Mouse (Mus musculus) CH12F3 (cell line): ENCODE data around the gene Vamp1.

Experiments
- in situ Hi-C: fragments of 300-500 bp; cut with MboI; formaldehyde crosslinking; loops from 2 replicates; pipeline ENCODE4 v1.14.3; 2020; ENCODE audit warnings: low sequenced_read_pairs

Gene Vamp1

DNA sequence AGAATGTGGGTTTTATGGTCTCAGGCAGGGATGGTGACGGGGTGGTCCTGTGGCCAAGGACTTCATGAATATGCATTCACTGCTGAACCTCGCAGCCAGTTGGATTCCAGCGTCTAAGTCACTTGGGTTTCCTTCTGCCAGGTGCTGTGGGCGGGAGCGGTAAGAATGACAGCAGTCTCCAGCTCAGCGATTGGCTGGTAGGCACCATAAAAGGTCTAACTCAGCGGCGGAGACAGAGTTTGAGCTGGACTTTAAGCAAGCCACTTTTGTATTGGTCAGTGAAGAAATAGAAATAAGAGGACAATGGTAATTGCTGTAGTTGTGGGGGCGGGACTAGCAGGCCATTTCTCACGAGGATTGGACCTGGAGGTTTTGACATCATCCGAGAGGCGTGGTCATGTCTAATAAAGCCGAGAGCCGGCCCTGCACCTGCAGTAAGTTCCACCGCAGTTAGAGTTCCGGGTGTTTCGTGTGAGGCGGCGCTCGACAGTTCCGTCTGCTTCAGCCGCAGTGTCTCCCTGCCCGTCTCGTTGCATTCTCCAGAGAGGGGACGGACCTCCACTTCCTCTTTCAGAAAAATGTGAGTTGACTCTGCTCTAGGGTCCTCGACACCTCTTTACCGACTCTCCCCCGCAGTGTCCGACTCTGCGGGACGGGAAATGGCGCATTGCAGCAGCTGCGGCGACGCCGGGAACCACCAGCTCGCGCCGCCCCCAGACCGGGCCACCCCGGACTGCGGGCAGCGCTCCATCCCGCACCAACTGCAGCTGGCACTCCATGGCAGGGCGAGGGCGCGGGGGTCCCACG is at the start of gene Vamp1:
Gene Vamp1, plus strand, starts transcription at position 404 of the 807 bp plus-strand sequence.
- in situ Hi-C loops = no loop called here

DNA sequence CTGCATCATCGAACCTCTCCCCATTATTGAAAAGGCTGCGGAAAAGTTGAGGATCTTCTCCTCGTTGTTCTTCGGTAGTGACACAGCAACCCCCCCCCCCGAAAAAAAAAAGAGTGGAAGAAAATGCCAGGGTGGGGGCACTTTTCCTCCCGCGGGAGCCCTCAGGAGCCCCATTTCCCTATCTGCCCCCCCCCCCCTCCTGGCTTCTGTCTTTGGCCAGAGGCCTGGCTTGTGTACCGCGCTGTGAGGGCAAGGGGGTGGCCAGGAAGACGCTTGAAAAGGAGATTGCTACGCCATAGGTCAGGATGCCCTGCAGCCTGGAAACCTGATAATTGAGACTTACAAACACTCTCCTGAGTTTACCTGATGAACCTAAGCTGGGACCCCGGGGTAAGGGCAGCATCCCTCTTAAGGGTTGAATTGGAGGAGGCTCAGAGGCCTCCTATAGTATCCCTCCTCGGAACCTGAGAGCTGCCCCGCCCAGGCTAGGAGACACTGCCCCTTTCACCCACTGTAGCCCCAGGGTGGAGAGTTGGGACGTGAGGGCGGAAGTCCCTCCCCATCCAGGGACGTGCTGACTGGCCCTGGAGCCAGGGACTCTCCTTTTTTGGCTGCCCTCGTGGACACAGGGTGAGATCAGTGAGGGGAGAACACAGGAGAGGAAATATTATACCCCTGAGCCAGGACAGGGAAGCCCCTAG is 49.1 kb upstream of the Vamp1 start, which contains the start of gene Gapdh:
Gene Gapdh, minus strand, starts transcription at position 417 of the 701 bp plus-strand sequence.
- in situ Hi-C loops = no loop called here

DNA sequence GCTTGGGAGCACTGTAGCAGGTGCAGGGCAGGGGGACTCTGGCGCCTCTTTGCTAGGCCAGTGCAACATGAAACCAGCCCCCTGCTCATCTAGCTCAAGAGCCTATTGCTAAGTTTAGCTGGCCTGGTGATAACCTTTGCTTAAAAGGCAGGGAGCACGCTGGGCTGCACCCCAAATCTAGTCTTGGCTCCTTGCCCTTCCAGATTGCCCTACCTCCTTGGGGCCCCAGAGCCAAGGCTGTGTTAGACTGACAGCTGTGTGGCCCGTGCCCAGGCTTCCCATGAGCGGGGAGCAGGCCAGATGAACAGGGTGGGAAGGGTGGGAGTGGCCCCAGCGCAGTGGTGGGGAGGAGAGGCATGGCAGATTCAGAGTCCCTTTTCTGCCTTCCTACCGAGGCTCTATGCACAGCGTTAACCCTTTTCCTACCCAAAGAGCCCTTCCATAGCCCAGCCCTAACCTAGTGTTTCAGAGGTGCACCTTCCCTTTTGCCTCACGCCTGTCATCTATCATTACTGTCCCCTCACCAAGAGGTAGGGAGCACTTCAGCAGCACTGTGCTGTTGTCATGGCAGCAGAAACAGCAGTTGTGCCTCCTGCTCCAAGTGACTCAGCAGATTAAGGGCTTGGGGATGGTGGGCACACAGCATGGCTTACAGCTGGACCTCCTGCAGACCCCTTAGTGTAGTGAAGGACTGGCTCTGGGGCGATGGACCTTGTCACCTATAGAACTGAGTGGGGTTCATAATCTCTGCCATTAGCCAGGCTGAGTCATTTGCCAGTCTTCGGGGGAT is 48.3 kb upstream of the Vamp1 start:
- in situ Hi-C loops = no loop called here

DNA sequence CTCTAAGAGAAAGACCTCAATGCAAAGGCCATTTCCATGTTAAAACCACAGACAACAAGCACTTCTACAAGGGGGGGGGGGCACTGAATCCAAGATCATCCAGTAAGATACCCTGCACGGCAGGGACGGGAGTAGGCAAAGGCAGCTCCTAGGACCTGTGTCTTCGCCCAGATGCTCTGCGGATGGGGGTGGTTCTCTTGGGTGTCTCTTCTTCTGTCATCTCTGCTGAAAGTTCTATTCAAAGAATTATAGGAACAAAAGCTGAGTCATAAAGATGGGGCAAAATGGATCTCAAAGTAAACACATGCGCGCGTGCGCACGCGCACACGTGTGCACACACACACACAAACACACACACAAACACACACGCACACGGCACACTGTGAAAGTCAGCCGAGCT is 47.3 kb upstream of the Vamp1 start:
- in situ Hi-C loops = no loop called here

DNA sequence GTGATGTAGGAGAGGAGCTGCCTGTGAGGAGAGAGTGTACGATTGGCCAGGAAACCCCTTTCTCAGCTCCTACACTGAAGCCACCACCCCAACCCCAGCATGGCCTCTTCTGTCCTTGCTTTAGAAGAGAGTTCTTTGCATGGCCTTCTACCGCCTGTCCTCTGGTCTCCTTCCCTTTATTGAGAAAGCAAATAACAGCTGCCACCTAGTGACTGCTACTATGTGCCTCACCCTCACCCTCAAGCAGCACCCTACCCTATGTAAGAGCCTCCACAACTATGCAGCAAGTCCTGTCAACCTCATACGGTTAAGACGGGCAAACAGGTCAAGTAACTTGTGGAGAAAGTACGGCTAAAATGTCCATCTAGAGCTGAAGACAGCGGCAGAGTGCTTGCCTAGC is 45.2 kb upstream of the Vamp1 start:
- in situ Hi-C loops = no loop called here

DNA sequence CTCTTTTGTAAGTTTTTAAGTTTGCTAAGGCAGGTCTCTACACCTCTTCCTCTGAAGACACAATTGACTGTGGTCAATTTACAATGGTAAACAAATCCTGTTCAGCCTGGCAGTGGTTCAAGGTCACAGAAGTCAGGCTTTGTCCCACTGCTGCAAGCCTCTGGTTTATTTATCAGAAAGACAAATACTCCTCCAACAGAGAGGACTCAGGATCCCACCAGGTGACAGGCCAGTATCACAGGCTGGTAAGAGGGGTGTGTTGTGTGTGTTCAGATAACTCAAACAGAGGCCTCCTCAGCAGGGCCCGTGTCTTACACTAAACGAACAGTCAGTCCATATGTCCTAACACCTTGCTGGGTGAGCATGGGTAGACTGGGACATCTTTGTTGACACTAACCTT is 42.9 kb upstream of the Vamp1 start:
- in situ Hi-C loops = no loop called here

DNA sequence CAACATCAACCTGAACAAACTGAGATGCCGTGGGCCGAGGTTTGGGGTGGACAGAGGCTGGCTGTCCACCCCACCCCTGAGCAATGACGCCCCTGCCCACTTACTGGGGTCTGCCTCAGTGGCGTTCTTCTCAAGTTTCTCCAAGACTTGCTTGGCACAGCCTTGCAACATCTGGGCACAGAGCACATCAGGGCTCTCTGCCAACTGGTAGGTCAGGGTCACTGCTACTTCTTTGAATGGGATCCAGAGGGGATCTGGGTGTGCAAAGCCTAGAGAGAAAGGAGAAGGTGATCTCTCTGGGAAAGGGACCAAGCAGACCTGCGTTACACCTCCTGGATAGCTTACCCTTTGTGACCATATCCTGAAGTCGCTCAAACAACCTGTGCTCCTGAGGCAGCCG is 42.1 kb upstream of the Vamp1 start:
- in situ Hi-C loops = no loop called here

DNA sequence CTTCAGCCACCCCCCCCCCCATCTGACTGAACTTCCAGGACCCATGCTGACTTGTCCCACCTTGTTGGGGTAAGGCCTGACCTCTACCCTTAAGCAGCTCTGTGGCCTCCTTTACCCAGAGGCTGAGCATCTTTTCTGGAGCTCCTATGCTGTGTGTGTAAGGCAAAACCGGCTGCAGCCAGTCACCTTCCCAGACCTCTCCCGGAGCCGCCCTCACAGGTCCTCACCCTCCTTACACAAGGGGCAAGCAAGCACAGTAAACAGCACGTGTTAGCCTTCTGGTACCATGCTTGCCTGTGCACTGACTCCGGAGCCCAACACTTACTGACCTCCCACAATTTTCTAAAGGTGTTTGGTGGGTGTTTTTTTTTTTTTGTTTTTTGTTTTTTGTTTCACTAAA is 39.9 kb upstream of the Vamp1 start:
- in situ Hi-C loops = no loop called here

DNA sequence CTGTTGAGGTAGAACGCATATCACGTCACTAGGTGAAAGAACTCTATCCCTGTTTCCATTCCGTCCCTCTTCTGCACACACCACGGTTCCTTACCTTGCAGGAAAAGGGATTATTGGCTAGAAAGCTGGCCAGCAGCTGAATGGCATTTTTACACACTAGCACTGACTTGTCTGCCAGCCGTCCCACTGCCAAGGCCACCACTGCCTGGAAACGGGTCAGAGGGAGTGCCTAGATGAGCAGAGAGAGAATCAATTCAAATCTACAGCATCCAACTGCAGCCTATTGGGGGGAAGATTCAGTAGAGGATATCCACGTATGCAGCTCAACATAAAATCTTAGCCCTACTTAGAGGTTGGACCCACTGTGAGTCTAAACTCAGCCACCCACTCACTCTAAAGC is 35.8 kb upstream of the Vamp1 start:
- in situ Hi-C loops = no loop called here

DNA sequence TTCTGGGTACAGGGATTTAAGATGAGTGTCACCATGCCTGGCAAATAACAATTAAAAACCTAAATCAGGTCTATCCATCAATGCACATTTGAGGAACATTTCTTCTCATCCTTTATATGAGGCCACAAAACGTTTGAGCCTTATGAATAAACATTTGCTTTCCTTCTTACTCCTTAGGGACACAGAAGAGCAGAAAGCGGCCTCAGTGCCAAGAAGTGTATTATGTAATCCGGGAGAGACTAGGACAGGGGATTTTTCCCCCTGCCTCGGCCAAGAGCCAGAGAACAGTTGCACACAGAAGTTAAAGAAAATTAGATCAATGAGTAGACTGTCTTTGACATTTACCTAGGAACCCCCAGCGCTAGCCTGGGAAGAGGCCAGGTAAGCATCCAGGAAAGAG is 33.2 kb upstream of the Vamp1 start:
- in situ Hi-C loops = no loop called here

DNA sequence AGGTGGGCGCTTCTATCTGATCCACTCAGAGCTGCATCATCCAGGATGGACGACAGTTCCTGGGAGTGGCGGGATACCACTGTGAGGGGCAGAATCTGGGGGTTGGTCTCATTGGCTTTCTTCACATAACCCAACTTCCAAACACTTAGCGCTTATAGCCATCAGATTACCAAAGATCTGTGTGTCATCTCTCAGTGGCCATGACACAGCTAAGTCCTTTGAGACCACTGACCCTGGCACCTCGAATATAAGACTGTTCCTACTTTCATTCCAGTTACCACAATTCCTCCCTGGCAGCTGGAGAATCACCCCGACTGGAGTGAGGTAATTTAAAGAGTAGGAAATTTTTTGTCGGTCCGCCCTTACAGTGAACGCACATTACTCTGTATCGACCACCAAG is 29.1 kb upstream of the Vamp1 start:
- in situ Hi-C loops = no loop called here

DNA sequence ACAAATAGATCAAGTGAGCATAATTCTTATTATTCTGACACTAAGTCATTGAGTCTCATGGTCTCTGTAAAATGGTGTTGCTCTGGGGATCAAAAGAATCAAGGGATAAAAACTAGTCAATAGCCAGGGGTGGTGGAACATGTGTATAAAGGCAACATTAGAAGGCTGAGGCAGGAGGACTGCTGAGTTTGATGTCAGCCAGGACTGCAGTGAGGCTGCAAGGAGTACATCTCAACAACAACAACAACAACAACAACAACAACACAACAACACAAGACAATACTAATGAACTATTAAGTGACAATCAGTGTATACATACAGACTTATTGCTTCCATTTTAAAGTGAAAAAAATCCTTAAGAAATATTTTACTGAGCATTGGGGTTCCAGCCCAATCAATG is 24.5 kb upstream of the Vamp1 start:
- in situ Hi-C loops = no loop called here

DNA sequence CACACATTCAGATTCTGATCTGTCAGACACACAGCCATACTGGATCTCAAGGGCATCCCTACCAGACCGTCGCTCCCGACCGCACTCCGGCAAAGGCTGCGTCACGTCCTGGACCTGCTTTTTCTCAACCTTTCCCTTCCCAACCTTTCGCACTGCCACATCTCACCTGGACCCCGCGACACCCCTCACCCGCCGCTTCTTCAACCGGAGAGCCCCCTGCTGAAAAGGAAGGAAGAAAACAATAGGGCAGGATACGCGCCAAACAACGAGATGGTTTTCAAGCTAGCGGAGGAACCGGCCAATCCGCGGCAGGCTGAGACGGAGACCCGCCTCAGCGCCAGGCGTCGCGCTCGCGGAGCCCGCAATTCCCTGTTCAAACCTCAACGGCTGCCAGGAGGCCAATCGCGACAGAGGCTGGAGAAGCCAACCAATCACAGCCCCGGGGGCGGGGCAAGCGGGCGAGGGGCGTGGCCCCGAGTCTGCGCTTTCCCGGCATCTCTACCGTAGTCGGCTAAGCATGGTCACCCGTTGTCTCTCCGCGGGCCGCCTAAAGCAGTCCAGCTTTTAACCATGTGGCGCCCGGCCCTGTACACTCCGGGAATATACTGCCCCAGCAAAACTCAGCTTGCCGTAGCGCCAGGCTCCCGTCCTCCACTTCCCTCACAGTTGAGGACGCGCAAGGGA is 23.9 kb upstream of the Vamp1 start, which contains the start of the genes Ncapd2 and Mrpl51:
Gene Ncapd2, minus strand, starts transcription at position 370 of the 684 bp plus-strand sequence.
Gene Mrpl51, plus strand, starts transcription at position 470 of the 684 bp plus-strand sequence.
- in situ Hi-C loops = no loop called here

DNA sequence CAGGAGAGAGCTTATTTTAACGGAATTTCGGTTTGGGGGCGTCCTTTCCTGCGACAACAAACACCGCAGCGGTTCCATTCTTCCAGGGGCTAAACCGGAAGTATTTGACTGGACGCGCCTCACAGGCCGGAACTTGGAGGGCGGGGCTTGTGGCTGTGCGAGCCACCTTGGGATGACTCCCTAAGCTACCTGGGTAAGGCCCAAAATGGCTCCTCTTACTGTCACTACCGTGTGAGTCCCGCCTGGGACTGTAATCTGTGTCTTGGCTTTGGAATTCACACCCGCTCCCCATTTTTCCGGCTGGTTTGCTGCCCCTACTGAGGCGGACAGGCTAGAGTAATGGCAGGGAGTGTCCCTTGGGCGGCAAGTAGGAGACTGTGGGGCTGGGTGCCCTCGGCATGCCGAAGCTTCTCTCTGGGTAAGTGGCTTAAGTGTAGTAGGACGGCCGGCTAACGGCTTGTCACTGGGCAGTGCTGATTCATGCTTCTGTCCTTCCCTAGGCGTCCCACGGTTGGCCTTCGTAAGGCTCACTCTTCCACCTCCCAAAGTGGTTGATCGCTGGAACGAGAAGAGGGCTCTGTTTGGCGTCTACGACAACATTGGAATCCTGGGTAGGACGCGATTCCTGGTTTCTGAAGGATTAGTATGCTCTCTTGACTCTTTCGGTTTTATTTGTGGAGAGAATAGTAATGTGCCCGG is 23.2 kb upstream of the Vamp1 start:
- in situ Hi-C loops = no loop called here

DNA sequence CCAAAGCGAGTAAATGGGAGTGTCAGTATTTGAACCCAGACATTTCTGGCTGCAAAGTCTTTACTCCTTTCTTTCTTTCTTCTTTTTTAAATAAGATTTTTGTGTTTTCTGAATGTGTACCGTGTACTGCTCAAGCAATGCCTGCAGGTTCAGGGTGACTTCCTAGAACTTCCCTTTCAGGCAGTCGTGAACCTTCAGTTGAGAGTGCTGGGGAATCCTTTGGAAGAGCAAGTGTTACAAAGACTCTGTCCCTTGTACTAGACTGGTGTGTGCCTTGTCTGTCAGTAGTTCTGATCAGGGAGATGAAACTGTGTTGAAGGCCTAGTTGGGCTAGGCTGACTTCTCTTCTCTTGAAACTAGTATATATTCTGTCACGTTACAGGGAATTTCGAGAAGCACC is 22.5 kb upstream of the Vamp1 start:
- in situ Hi-C loops = no loop called here

DNA sequence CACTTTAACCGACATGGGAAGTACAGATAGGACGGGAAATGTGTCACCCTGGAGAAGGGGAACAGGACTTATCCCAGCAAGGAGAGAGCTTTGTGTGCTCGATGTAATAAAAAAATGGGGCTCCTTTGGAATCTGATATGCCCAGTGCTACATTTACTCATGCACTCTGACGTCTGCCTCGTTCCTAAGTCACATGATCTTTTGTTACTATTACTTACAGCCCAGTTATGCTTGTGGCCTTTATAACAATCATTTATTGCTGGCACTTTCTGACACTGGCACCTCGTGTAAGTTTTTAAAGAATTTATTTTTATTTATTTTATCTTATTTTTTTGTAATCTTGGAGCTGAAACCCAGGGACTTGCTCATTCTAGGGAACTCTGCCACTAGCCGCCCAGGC is 22.0 kb upstream of the Vamp1 start:
- in situ Hi-C loops = no loop called here

DNA sequence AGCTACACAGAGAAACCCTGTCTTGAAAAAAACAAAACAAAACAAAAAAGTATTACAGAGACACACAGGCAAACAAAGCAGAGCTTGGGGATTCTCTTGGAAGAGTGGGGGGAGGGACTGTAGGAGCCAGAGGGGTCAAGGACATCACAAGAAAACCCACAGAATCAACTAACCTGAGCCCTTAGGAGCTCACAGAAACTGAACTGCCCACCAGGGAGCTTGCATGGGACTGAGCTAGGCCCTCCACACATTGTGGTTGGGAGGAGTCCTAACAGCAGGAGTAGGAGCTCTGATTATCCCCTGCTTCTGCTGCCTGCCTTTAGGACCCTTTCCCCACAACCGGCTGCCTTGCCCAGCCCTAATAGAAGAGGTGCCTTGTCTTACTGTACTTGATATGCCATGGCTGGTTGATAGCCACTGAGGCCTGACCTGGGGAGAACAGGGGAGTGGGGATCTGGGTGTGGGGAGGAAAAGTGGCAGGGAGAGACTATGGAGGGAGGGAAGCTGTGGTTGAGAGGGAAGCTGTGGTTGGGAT is 19.7 kb upstream of the Vamp1 start:
- in situ Hi-C loops = no loop called here

DNA sequence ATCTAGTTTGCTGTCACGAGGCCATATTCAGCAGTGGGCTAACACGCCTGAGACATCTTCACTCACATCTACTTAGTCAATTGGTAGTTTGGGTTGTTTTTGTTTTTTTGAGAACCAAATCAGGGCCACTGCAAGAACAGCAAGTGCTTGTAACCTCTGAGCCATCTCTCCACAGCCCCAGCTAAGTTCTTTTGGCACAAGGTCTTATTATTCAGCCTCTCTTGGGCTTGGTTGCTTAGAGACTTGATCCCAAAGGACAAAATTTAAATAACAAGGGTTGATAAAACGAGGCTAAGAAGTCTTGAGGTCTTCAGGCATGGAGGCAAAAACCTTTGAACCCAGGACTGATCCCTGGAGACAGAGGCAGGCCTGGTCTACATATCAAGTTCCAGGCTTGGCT is 19.1 kb upstream of the Vamp1 start:
- in situ Hi-C loops = no loop called here

DNA sequence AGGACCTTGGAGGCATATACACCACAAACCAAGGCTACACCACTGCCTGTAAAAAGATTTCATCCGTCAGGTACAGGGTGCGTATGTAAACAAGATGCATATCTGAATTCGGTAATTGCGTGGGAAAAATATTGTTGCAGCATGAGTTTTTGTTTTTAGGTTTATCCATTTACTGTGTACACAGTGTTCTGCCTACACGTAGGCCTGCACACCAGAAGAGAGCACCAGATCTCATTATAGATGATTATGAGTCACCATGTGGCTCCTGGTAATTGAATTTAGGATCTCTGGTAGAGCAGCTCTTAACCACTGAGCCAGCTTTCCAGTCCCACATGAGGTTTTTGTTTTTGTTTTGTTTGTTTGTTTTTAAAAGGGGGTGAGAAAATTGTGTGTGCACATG is 18.2 kb upstream of the Vamp1 start:
- in situ Hi-C loops = no loop called here

DNA sequence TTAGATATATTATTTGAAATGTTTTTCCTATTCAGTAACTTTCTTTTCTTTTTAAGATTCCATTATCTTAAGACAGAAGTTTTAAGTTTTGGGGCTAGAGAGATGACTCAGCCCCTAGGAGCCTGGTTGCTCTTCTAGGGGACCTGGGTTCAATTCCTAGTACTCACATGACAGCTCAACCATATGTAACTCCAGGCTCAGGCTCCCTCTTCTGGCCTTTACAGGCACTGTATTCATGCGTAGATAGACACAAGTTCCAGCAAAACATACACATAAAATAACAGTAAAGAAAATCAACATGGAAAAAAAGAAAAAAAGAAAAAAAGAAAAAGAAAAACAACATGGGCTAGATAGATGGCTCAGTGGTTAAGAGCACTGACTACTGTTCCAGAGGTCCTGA is 4.9 kb upstream of the Vamp1 start:
- in situ Hi-C loops = no loop called here
